Mouse (Mus musculus) urinary bladder, postnatal 25 days (tissue): ENCODE data around the gene Mast1.

Experiments
- DNase-seq: peaks from one replicate; pipeline ENCODE4 v3.0.0; 2022; ENCODE audit warnings: low spot score

Gene Mast1

DNA sequence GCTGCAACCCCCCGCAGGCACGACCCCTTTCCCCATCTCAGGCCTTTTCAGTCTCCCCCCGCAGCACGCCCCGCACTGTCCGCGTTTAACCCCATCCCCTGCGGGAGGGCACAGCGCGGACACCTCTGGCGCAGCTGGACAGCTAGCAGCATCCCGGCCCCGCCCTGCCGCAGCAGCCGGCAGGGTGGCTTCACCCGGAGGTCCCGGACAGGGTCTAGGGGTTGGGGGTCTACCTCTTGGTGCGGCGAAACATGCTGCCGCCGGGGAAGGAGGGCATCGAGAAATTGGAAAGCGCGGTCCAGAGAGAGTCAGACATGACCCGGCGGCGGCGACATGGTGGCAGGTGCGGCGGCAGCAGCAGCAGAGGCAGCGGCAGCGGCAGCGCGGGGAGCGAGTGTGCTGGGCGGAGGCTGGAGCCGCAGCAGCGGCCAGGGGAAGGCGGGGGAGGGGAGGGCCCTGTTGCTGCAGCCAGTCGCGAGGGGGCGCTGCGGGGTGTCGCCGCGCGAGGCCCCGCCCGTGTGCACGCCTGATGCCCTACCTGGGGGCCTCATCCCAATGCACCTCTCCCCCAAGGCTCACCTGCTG, at the start of gene Mast1:
Mast1 (minus strand) TSS at position 398 of the 585 bp plus-strand sequence.
- DNase-seq = peak; percentile 52

DNA sequence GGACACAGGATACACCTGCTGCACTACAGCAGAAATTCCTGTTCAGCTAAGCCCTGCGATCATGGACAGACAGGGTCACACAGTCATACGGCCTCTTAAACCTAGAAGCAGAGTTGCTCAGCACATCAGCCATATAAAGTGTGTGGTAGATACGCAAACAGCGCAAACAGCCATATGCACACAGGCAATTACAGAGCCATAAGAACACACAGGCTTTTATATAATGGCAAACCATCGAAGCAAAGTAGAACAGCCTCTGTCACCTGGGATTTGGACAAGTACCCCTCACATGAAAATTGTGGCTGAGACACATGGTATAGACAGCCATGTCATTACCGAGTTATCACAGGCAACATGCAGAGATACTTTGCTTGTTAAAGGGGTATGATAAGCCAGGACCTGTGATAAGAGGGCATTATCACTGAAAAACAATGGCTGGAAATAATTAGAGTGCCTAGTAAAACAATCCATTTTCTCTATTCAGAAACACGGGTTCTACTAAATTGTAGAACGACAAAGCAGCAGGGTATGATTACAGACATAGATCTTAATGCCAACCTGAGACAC, 49.3 kb upstream of the Mast1 start:
- DNase-seq = no peak

DNA sequence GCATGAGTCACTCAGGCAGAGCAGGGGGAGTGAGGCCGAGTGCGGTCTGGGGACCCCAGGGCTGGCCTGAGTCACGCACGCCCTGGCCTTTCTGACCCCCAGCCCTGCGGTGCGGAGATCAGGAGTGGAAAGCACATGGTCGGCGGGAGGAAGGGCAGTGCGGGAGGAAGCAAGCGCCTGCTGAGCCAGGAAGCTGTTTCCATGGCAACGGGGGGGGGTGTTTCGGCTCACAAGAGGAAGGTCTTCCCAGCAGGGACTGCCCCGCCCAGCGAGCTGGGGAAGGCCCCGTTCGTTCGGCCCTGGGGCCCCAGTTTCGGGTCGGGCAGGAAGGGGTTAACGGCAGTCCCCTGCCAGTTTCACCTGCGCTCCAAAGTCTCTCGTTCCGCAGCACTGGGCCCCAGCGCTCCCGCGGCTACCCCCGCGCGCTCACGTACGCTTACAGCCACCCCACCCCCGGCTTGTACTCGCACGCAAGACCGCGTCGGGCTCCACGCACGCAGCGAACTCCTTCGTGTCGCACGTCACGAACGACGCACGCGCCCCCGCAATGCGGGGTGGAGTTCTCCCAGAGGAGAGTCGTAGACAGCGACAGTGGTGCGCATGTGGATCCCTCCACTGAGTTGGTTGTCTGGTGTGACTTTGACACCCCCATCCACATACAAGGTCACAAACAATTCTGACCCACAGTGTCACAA, 48.7 kb upstream of the Mast1 start:
- peak; percentile 81 for DNase-seq

DNA sequence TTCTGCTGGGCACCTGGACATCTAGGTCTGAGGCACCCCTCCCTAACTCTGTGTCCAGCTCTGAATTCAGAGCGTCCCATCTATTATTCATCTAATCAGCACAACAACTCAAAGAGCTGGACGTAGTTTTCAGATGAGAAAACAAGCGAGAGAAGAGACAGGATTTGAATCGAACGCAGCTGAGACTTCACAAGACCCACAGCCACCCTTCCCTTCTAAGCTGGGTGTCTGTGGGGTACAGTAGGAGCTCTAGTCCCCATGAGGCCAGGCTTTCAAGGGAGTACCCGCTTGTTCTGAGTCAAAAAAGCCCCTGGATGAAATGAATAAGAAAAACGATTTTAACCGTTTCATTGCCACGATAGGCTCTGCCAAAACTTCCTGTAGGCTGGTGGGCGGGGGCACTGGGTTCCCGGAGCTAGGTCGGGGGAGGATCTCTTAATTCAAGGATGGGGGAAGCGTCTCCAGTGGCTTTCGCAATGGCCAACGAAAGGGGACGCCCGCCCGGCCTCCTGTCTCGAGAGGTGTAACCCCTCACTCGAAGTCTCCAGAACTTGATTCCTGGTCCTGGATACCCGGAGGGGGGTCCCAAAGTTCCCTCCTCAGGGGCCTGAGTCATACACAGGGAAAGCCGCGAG, 48.0 kb upstream of the Mast1 start:
- no peak for DNase-seq

DNA sequence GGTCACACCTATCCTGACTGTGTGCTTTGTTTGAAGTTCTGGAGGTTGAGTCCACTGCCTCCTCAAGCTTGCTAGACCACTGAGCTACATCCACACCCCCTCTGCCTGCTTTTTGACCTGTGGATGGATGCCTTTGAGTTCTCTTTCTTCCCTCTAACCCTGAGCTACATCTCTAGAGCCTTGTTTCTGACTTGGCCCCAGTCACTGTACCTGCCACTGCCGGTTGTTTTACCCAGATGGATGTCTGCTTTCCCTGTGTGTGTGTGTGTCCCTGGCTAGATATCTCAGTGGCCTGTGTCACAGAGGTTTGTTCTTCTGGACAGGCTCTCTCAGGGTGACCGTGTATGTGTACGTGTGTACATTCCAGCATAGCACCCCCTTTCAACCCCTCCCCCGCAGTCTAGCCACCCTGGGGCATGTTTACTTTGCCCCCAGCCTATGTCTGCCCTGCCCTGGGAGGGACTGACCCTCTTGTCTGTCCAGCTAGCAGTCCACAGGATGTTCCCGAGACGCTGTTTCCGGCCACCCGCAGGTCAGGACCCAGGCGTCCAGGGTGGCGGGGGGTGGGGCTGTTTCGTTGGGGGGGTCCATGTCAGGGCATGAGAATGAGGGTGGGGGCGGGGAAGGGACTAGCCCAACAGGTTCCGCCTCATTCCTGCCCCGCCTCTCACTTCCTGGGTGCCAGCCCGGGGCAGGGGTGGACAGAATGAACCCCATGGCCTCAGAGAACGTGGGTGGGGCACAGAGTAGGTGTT, 47.3 kb upstream of the Mast1 start:
- DNase-seq = peak; percentile 54

DNA sequence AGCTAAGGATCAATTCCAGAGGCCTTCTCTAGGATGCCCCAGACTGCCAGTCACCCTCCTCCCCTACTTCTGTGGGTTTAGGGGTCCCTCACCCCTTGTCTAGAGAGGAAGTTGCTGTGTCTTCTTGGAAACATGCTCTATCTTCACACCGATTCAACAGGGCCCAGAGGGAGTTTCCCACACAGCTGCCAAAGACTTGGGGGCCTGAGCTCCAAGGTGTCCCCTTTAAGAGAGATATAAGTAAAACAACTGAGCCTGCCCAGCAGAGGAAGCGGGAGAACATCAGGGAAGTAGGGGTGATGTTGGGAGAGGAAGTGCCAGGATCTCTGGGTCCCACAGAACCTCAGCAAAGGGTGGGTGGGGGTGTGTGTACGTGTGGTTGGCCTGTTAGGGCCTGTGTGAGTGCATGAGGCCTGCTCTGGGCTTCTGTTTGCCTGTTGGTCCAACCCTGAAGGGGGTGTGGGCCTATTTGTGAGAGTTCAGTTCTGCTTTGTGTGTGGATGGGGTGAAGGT, 45.4 kb upstream of the Mast1 start:
- peak; percentile 39 for DNase-seq

DNA sequence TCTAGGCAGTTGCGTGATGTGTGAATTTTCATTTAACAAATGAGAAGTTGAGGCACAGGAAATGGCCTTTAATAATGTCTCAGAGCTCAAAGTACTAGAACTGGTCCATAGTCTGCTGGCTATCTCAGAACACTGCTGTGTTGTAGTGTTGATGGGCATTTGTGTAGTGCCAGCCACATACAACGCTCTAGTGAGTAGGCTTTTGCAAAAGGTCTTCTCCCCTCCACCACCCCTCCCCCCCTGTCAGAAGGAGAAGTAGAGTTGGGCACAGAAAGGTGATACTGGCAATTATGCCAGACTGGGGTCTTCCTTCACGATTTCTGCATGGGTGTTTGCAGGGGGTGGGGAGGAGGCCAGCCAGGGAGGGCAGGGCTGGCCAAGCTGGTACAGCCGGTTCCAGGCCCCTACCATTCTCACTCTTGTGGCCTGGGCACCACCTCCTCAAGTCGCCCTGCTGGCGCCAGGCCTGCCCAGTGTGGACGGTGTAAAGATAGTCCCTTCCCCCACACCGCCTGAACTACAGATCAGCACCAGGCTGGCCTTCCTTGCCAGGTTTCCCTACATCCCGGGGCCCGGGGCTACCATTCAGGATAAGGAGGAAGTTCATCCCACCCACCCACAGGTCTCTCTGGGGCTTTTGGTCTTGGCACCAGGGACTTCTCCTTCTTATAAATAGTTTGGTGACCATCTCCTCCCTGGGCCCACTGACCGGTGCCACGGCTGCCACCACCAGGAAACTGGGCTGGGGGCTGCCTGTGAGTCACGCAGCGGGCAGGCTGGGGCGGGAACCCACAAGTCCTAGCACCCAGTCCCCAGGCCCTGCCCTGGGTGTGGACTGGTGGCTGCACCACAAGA, 44.7 kb upstream of the Mast1 start:
- peak; percentile 51 for DNase-seq

DNA sequence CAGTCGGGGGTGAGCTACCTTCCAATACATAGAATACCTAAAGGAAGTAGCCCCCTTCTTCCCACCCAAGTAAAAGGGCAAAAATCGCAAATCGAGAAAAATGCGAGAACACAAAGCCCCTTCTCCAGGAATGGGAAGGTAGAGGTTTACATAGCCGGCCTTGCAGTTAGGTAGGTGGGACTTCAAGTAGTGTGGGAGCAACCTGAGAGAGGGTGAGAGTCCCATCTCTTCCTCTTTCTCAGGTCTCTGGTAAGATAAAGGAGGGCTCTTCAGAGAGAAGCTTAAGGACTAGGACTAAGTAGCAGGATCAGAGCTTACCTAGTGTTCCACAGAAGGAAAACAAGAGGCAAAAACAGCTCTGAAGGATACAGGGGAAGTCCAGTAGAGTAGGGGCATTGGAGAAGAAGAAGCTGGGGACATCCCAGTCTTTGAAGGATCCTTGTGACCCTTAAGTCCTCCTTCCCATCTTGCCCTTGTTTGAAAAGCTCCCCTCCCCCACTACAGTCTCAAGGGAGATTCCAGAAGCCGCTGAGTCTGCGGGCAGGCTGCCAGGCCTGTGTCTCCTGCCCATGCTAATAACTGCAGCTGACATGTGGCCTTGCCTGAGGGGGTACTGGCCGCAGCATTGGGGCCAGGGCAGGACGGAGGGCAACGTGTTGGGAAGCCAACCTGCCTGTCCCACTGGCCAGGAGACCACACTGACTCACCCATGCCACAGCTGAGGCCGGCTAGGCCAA, 43.6 kb upstream of the Mast1 start:
- DNase-seq = peak; percentile 73

DNA sequence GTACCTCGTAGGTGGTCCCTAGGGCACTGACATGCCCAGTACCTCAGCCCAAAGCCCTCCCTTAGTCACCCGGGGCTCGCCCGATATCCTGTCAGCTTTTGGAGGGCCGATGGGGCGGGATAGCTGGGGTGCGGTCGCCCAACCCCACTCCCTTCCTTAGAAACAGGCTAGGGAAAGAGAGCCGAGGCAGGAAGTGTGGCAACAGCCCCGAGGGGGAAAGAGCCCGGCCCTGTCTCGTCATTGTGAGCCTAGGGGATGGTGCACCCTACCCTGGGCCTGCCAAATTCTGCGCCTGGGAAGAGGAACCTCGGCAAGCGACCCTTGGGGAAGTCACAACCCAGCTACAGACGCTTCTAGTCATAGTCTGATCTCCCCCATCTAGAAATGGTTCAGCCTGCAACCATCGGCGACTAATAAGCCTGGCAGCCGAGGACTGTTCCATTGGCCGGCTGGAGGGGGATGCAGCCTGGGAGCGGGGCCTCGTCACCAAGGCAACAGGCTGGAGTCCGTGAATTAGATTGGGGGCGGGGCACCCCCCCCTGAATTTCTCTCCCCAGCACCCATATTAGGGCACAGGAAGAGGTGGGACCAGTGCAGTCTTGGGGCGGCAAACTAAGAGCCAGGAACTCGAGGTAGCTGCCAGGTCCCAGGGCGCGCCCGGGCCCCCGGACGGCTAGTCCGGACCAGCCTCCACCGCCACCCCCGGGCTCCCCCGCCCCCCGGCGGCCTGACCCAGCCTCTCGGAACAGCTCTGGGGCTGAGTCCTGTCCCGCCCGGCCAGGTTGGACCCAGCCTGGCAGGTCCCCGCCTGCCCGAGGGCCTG, 42.7 kb upstream of the Mast1 start:
- DNase-seq = peak; percentile 89

DNA sequence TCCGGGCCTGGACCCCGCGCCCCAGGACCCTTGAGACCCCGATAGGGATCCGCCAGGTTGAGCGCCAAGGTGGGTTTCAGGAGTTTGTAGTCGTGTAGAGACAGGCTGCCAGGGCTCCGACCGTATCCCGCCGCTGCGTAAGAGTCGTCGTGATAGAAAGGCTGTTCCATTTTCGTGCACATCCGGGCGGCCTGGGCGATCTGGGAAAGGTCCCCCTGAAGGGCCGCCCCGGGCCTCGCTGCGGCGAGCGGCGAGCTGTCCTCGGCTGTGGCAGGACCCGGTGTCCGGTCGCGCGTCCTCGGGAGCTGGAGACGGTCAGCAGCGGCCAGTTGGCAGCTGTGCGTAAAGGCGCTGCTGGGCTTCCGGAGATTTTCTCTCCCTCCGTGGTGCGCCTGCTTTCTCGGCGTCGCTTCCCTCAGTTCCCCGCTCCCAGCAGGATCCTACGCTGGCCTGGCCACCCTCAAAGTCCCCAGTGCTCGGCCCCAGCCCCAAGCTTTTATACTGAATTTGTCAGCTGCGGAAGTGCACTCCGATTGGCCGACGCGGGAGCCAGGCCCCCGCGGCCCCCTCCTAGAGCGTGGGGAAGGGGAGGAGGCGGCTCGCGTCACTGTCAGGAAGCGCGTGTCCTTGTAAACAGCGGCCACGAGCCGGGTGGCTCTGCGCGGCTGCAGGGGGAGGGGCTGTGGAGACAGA, 41.2 kb upstream of the Mast1 start, which contains the start of gene Junb:
Junb (minus strand) TSS at position 471 of the 693 bp plus-strand sequence.
- peak; percentile 96 for DNase-seq

DNA sequence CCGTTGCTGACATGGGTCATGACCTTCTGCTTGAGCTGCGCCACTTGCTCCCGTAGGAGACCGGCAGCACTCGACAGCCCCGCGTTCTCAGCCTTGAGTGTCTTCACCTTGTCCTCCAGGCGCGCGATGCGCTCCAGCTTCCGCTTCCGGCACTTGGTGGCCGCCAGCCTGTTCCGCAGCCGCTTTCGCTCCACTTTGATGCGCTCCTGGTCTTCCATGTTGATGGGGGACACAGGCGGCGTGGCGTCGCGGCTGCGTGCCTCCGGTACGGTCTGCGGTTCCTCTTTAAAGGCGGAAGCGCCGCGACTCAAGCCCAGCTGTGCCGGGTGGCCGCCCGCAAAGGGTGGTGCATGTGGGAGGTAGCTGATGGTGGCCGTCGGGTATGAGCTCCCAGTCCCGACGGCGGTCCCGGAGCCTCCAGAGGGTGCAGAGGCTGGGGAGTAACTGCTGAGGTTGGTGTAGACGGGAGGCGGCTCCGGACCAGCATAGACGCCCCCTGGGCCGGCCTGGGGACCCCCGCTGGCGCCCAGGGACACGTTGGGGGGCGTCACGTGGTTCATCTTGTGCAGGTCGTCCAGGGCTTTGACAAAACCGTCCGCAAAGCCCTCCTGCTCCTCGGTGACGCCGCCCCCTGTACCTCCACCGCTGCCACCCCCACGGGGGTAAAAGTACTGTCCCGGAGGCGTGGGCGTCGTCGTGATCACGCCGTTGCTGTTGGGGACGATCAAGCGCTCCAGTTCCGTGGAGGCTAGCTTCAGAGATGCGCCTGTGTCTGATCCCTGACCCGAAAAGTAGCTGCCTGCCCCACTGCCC, 40.5 kb upstream of the Mast1 start:
- DNase-seq = peak; percentile 58

DNA sequence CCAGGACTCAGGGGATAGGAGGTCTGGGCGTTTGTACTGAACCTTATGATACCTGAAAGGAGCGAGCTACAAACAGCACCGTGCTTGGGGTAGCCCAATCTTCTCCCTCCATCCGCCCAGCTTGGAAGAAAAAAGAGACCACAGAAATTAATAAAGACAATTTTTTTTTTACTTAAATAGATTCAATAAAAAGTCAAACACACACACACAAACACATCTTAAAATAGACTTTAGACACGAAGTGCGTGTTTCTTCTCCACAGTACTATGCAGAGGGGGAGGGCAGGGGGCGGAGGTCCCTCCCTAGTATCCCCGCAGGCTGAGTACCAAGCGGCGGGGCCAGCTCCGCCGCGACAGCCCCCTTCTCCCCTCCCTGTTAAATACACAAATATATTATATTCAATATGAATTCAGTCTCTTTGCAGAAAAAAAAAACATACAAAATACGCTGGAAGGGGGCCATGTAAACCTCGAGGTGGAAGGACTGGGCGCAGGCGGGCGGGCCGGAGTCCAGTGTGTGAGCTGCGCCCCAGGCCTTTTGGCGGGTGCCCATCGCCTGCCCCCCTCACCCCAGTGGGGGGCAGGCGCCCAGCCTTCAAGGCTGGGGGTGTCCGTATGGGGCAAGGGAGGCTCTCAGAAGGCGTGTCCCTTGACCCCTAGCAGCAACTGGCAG, 39.7 kb upstream of the Mast1 start:
- peak; percentile 19 for DNase-seq

DNA sequence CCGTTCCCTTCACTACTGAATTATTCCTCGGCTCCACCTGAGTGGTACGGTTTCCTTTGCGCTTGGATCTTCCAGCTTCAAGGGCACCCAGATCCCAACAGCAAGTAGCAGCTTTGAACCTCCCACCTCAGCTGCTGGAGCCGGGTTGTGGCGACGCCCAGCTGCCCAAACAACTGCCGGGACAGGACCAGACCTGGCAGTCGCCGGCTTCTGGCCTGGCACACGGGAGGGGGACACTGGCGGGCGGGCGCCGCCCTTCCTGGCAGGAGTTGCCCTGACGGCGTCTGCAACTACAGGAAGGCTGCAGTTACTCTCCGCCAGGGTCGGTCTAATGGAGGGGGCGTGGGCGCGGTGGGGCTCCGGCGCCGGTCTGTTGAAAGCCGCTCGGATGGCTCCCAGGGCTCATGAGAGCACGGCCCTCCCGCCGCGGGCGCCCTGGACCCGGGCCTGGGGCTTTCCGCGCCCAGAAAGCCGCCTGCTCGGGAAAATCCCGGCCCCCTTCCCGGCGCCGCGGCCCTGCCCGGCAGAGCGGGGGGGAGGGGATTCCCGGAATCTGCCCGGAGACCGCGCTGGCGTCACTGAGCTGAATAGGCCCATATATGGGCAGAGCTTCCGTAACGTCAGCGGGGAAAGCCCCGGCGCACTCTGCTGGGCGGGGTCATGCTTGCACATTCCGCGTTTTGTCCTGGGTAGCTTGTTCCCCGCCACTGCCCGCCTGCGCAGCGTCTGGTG, 39.0 kb upstream of the Mast1 start:
- peak; percentile 95 for DNase-seq

DNA sequence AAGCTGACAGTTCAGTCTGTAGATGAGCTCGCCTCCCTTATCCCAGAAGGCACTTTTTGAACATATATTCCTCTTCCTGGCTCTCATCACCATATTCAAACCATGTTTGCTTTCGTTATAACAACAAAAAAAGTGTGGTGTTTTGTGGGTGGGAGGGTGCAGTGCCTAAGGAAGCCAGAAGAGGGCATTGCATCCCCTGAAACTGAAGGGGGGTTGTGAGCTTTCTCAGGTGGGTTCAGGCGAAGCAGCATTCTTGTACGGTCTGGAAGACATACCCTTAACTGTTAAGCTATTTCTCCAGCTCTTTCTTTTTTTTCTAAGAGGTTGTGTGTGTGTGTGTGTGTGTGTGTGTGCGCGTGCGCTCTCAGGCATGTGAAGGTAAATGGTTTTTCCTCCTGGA, 38.3 kb upstream of the Mast1 start:
- DNase-seq = peak; percentile 63

DNA sequence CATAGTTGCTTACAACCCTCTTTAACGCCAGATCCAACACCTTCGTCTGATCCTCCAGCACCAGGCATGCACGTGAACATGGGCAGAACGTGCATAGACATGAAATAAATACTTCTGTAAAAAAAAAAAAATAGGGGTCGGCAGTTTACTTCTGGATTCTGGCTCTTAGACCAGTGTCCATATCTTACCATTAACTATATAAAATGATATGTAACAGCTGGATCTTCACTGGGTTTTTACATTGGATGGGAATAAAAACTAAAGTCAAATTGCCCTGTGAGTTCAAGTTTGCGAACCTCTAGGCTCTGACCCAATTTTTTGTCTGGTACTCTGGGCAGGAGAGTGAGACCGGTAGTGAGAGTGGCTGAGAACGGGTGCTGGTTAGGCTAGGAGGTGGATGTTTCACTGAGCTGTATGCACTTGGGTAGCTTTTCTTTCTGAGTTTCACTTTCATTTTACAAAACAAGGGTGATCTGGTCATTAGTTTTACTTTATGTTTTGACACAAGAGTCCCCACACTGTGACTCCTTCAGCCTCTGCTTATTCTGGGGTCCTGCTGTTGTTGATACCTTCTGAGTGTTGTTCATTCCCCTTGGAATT, 37.5 kb upstream of the Mast1 start:
- no peak for DNase-seq

DNA sequence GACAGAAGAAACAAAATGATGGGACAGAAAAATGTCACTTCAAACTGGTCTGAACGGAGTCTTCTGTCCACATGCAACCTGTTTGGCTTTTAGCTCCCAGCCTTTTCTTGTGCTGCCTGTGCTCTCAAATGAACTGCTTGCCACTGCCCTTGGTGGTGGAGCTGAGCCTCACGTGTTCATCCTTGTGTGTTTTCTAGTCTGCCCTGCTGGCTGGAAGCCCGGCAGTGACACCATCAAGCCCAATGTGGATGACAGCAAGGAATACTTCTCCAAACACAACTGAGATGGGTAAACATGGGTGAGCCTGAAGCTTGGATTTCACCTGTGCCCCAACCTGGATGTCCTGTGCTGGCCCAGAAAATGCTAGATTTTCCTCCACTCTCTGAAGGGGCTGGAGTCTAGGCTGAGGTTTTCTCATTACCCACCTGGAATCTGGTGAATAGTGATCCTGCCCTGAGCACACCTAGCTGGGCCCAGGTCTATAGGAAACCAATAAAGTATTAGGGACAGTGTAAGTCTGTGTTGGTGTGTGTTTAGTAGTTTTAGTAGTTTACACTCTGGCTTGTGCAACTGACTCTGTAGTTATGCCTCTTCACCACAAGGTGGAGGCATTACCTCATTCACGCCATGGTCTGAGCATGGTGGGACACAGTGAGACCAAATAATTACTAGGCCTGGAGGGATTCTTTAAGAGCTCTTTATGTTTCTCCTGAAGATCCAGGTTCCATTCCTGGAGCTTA, 36.8 kb upstream of the Mast1 start:
- DNase-seq = no peak
